Mouse (Mus musculus) cerebellum, adult 2 months (tissue): ENCODE data around the gene Mynn.

Source experiments
- CTCF ChIP-seq: fragments of 200-500 bp; IDR thresholded peaks from 2 replicates; pipeline ENCODE4 v1.5.1; 2011; ENCODE audit warnings: low read depth, mild to moderate bottlenecking, control low read depth, low read length, moderate library complexity, borderline replicate concordance; ENCODE audit not compliant: insufficient read depth
- POLR2A ChIP-seq: fragments of 200-500 bp; IDR thresholded peaks from 2 replicates; pipeline ENCODE4 v1.6.1; 2011; ENCODE audit warnings: low read length, control low read depth, borderline replicate concordance; ENCODE audit not compliant: insufficient read depth

- TF ChIP-seq CTCF (no peak), POLR2A (no peak)
Measured at GRCm38 (mm10) chr3:30601175-30601574, 690 bp upstream of the Mynn start.
